Mouse (Mus musculus): ENCODE data around the gene Ccdc174.

Ccdc174 gene

GRCm38 (mm10) chr6:91877885-91878651 lies at the start of gene Ccdc174:
Gene Ccdc174, plus strand, starts transcription at chr6:91878053.
- in situ Hi-C loops (cut with MboI; ENCODE audit: low pct_unique_long_range_greater_than_20kb in 1 of 2, low sequenced_read_pairs in 2 of 2, unreplicated experiment in 1 of 2): no loop called here

- in situ Hi-C loops (cut with MboI; ENCODE audit: low pct_unique_long_range_greater_than_20kb in 1 of 2, low sequenced_read_pairs in 2 of 2, unreplicated experiment in 1 of 2): no loop called here
Measured at GRCm38 (mm10) chr6:91832863-91833440, 44.9 kb upstream of the Ccdc174 start.

- in situ Hi-C loops (cut with MboI; ENCODE audit: low pct_unique_long_range_greater_than_20kb in 1 of 2, low sequenced_read_pairs in 2 of 2, unreplicated experiment in 1 of 2): no loop called here
Measured at GRCm38 (mm10) chr6:91839010-91839871, 38.6 kb upstream of the Ccdc174 start.

- in situ Hi-C loops (cut with MboI; ENCODE audit: low pct_unique_long_range_greater_than_20kb in 1 of 2, low sequenced_read_pairs in 2 of 2, unreplicated experiment in 1 of 2): loop anchor here in 1 of 2 experiments (10.0 kb wide), 1 partner anchor 308 kb away; no protein-coding TSS in a partner anchor
Measured at GRCm38 (mm10) chr6:91842897-91843627, 34.8 kb upstream of the Ccdc174 start.

- in situ Hi-C loops (cut with MboI; ENCODE audit: low pct_unique_long_range_greater_than_20kb in 1 of 2, low sequenced_read_pairs in 2 of 2, unreplicated experiment in 1 of 2): loop anchor here in 1 of 2 experiments (10.0 kb wide), 1 partner anchor 309 kb away; no protein-coding TSS in a partner anchor
Measured at GRCm38 (mm10) chr6:91843628-91844153, 34.2 kb upstream of the Ccdc174 start.

- in situ Hi-C loops (cut with MboI; ENCODE audit: low pct_unique_long_range_greater_than_20kb in 1 of 2, low sequenced_read_pairs in 2 of 2, unreplicated experiment in 1 of 2): loop anchor here in 1 of 2 experiments (5.0 kb wide), 1 partner anchor 75 kb away; no protein-coding TSS in a partner anchor
Measured at GRCm38 (mm10) chr6:91852550-91852949, 25.3 kb upstream of the Ccdc174 start.

- in situ Hi-C loops (cut with MboI; ENCODE audit: low pct_unique_long_range_greater_than_20kb in 1 of 2, low sequenced_read_pairs in 2 of 2, unreplicated experiment in 1 of 2): no loop called here
Measured at GRCm38 (mm10) chr6:91858339-91858738, 19.5 kb upstream of the Ccdc174 start.

- in situ Hi-C loops (cut with MboI; ENCODE audit: low pct_unique_long_range_greater_than_20kb in 1 of 2, low sequenced_read_pairs in 2 of 2, unreplicated experiment in 1 of 2): no loop called here
Measured at GRCm38 (mm10) chr6:91862848-91863247, 15.0 kb upstream of the Ccdc174 start.

- in situ Hi-C loops (cut with MboI; ENCODE audit: low pct_unique_long_range_greater_than_20kb in 1 of 2, low sequenced_read_pairs in 2 of 2, unreplicated experiment in 1 of 2): no loop called here
Measured at GRCm38 (mm10) chr6:91864595-91864994, 13.3 kb upstream of the Ccdc174 start.

- in situ Hi-C loops (cut with MboI; ENCODE audit: low pct_unique_long_range_greater_than_20kb in 1 of 2, low sequenced_read_pairs in 2 of 2, unreplicated experiment in 1 of 2): no loop called here
Measured at GRCm38 (mm10) chr6:91865601-91866000, 12.3 kb upstream of the Ccdc174 start.

GRCm38 (mm10) chr6:91868091-91868490 lies 9.8 kb upstream of the Ccdc174 start:
- in situ Hi-C loops (cut with MboI; ENCODE audit: low pct_unique_long_range_greater_than_20kb in 1 of 2, low sequenced_read_pairs in 2 of 2, unreplicated experiment in 1 of 2): no loop called here

GRCm38 (mm10) chr6:91872781-91873180 lies 5.1 kb upstream of the Ccdc174 start:
- in situ Hi-C loops (cut with MboI; ENCODE audit: low pct_unique_long_range_greater_than_20kb in 1 of 2, low sequenced_read_pairs in 2 of 2, unreplicated experiment in 1 of 2): no loop called here

GRCm38 (mm10) chr6:91883859-91884258 lies 6.0 kb downstream of the Ccdc174 start:
- in situ Hi-C loops (cut with MboI; ENCODE audit: low pct_unique_long_range_greater_than_20kb in 1 of 2, low sequenced_read_pairs in 2 of 2, unreplicated experiment in 1 of 2): no loop called here

- in situ Hi-C loops (cut with MboI; ENCODE audit: low pct_unique_long_range_greater_than_20kb in 1 of 2, low sequenced_read_pairs in 2 of 2, unreplicated experiment in 1 of 2): no loop called here
Measured at GRCm38 (mm10) chr6:91889255-91889906, 11.5 kb downstream of the Ccdc174 start.

- in situ Hi-C loops (cut with MboI; ENCODE audit: low pct_unique_long_range_greater_than_20kb in 1 of 2, low sequenced_read_pairs in 2 of 2, unreplicated experiment in 1 of 2): no loop called here
Measured at GRCm38 (mm10) chr6:91890615-91891014, 12.8 kb downstream of the Ccdc174 start.

- in situ Hi-C loops (cut with MboI; ENCODE audit: low pct_unique_long_range_greater_than_20kb in 1 of 2, low sequenced_read_pairs in 2 of 2, unreplicated experiment in 1 of 2): no loop called here
Measured at GRCm38 (mm10) chr6:91891776-91892175, 13.9 kb downstream of the Ccdc174 start.

GRCm38 (mm10) chr6:91896783-91897182 lies 18.9 kb downstream of the Ccdc174 start:
- in situ Hi-C loops (cut with MboI; ENCODE audit: low pct_unique_long_range_greater_than_20kb in 1 of 2, low sequenced_read_pairs in 2 of 2, unreplicated experiment in 1 of 2): loop anchor here in 1 of 2 experiments (5.0 kb wide), 1 partner anchor 171 kb away; no protein-coding TSS in a partner anchor

All from mouse embryonic stem cell (cell line).